Mouse (Mus musculus): ENCODE data around the gene Msrb3. TPM values are rescaled to one million over a fixed set of nuclear protein-coding genes. Genes with fewer than 3 reads are reported as not detected.

The Msrb3 gene
- total and polyA plus RNA-seq, 3 experiments = 0.15 TPM; not detected in 1

- Histone ChIP-seq H3K9ac (ENCODE audit: control insufficient read depth, low read depth, low read length, poor library complexity, severe bottlenecking) (no peak overlapping the region), H3K4me1 (ENCODE audit: control insufficient read depth in 1 of 2, insufficient read depth in 2 of 2, low read length in 2 of 2) (peaks cover 2 to 14% of the 10 kb centered on the region in 2 experiments; a peak in 3 of 4 replicates), H3K9me3 (replicated peaks; ENCODE audit: insufficient read depth, low read length) (no peaks in the 10 kb centered on the region), H3K27me3 (ENCODE audit: control insufficient read depth in 1 of 2, insufficient read depth in 2 of 2, low read length in 2 of 2) (no peaks in the 10 kb centered on the region), H3K79me2 (ENCODE audit: control insufficient read depth, insufficient read depth, low read length, poor library complexity) (no peaks in the 10 kb centered on the region), H3K27ac (ENCODE audit: control insufficient read depth, low read depth, low read length) (no peak overlapping the region), H3K36me3 (ENCODE audit: control insufficient read depth in 1 of 2, insufficient read depth in 2 of 2, low read length in 2 of 2) (peaks cover 0 to 4% of the 10 kb centered on the region in 2 experiments; a peak in 2 of 4 replicates), H3K4me3 (ENCODE audit: control insufficient read depth in 1 of 2, insufficient read depth in 1 of 2, low read depth in 2 of 2, low read length in 2 of 2) (no peak overlapping the region)
- TF ChIP-seq ZNF384 (IDR thresholded peaks at IDR 0.05; ENCODE audit: low read depth, low read length) (no peak), USF2 (IDR thresholded peaks at IDR 0.05; ENCODE audit: borderline replicate concordance in 1 of 2, insufficient read depth in 1 of 2, low read depth in 1 of 2, low read length in 2 of 2) (no peak), RAD21 (IDR thresholded peaks at IDR 0.05; ENCODE audit: low read depth, low read length) (no peak), CTCF (IDR thresholded peaks at IDR 0.05 in 2 of 3, conservative IDR thresholded peaks at IDR 0.05 in 1 of 3; ENCODE audit: control insufficient read depth in 1 of 3, insufficient read depth in 1 of 3, low read depth in 2 of 3, low read length in 3 of 3, poor library complexity in 1 of 3, severe bottlenecking in 1 of 3) (no peak), HCFC1 (IDR thresholded peaks at IDR 0.05; ENCODE audit: low read depth, low read length) (no peak), ZKSCAN1 (IDR thresholded peaks at IDR 0.05; ENCODE audit: low read depth, low read length) (no peak), TBP (IDR thresholded peaks at IDR 0.05; ENCODE audit: low read depth, low read length) (no peak), CHD2 (IDR thresholded peaks at IDR 0.05; ENCODE audit: low read length) (no peak), CHD1 (IDR thresholded peaks at IDR 0.05; ENCODE audit: low read depth, low read length) (no peak), MAFK (IDR thresholded peaks at IDR 0.05; ENCODE audit: borderline replicate concordance, low read depth, low read length) (no peak), MYC (IDR thresholded peaks at IDR 0.05; ENCODE audit: low read depth, low read length) (no peak), BHLHE40 (IDR thresholded peaks at IDR 0.05; ENCODE audit: borderline replicate concordance, low read depth, low read length) (no peak), MAX (IDR thresholded peaks at IDR 0.05; ENCODE audit: low read length) (no peak), UBTF (IDR thresholded peaks at IDR 0.05; ENCODE audit: borderline replicate concordance, insufficient read depth, low read depth, low read length) (no peak), SIN3A (IDR thresholded peaks at IDR 0.05; ENCODE audit: low read length) (no peak)
- DNase-seq (ENCODE audit: low read depth, low spot score) = no peak
Observed at GRCm38 (mm10) chr10:120901746-120902145, 2.8 kb upstream of the Msrb3 start.

- TF ChIP-seq TBP (IDR thresholded peaks at IDR 0.05; ENCODE audit: low read depth, low read length) = no peak
- TF ChIP-seq ETS1 (IDR thresholded peaks at IDR 0.05; ENCODE audit: low read depth, low read length) = no peak
- no peak for TF ChIP-seq USF2 (IDR thresholded peaks at IDR 0.05; ENCODE audit: borderline replicate concordance in 1 of 2, insufficient read depth in 1 of 2, low read depth in 1 of 2, low read length in 2 of 2)
- no peak for TF ChIP-seq GATA1 (IDR thresholded peaks at IDR 0.05; ENCODE audit: low read depth, low read length)
- TF ChIP-seq UBTF (IDR thresholded peaks at IDR 0.05; ENCODE audit: borderline replicate concordance, insufficient read depth, low read depth, low read length) = no peak
- no peak for TF ChIP-seq POLR2AphosphoS5 (IDR thresholded peaks at IDR 0.05; ENCODE audit: borderline replicate concordance, low read depth, low read length)
- TF ChIP-seq JUND (IDR thresholded peaks at IDR 0.05; ENCODE audit: low read depth, low read length) = no peak
- no peak for TF ChIP-seq RAD21 (IDR thresholded peaks at IDR 0.05; ENCODE audit: low read depth, low read length)
- TF ChIP-seq CHD1 (IDR thresholded peaks at IDR 0.05; ENCODE audit: low read depth, low read length) = no peak
- no peak for TF ChIP-seq BHLHE40 (IDR thresholded peaks at IDR 0.05; ENCODE audit: borderline replicate concordance, low read depth, low read length)
- no peak overlapping the region for H3K4me3 ChIP-seq (ENCODE audit: control insufficient read depth in 1 of 2, insufficient read depth in 1 of 2, low read depth in 2 of 2, low read length in 2 of 2)
- H3K79me2 ChIP-seq (ENCODE audit: control insufficient read depth, insufficient read depth, low read length, poor library complexity) = no peaks in the 10 kb centered on the region
- H3K4me1 ChIP-seq (ENCODE audit: control insufficient read depth in 1 of 2, insufficient read depth in 2 of 2, low read length in 2 of 2) = peaks cover 6 to 24% of the 10 kb centered on the region in 2 experiments
- no peak for DNase-seq (ENCODE audit: low read depth, low spot score)
- no peaks in the 10 kb centered on the region for H3K9me3 ChIP-seq (replicated peaks; ENCODE audit: insufficient read depth, low read length)
- no peak overlapping the region for H3K27ac ChIP-seq (ENCODE audit: control insufficient read depth, low read depth, low read length)
- no peak overlapping the region for H3K9ac ChIP-seq (ENCODE audit: control insufficient read depth, low read depth, low read length, poor library complexity, severe bottlenecking)
- peaks cover 0 to 12% of the 10 kb centered on the region in 2 experiments; a peak in 2 of 4 replicates for H3K36me3 ChIP-seq (ENCODE audit: control insufficient read depth in 1 of 2, insufficient read depth in 2 of 2, low read length in 2 of 2)
- H3K27me3 ChIP-seq (ENCODE audit: control insufficient read depth in 1 of 2, insufficient read depth in 2 of 2, low read length in 2 of 2) = no peaks in the 10 kb centered on the region
Observed at GRCm38 (mm10) chr10:120900096-120900495, 1.2 kb upstream of the Msrb3 start.

Measured in MEL (cell line).